Mouse (Mus musculus): ENCODE data around the gene Cpa2. TPM values are rescaled to one million over a fixed set of nuclear protein-coding genes. Genes with fewer than 3 reads are reported as not detected.

Cpa2 gene
- total RNA-seq, 2 experiments from 2014 or later: 0.64 TPM; not detected in 1

GRCm38 (mm10) chr6:30596230-30596898 is 55.0 kb downstream of the Cpa2 start:
- no peak for DNase-seq (ENCODE audit: low spot score in 2 of 2)
- TF ChIP-seq CTCF (conservative IDR thresholded peaks at IDR 0.05): no peak
- no peak overlapping the region for H3K27ac ChIP-seq
- H3K4me3 ChIP-seq: no peak overlapping the region

- Histone ChIP-seq H3K27ac (no peak overlapping the region), H3K4me3 (no peak overlapping the region)
- no peak for DNase-seq (ENCODE audit: low spot score in 2 of 2)
- TF ChIP-seq CTCF (conservative IDR thresholded peaks at IDR 0.05): no peak
Measured at GRCm38 (mm10) chr6:30600033-30600432, 58.7 kb downstream of the Cpa2 start.

- Histone ChIP-seq H3K27ac (no peak overlapping the region), H3K4me3 (no peak overlapping the region)
- no peak for TF ChIP-seq CTCF (conservative IDR thresholded peaks at IDR 0.05)
- DNase-seq (ENCODE audit: low spot score in 2 of 2): no peak
Measured at GRCm38 (mm10) chr6:30600995-30601394, 59.6 kb downstream of the Cpa2 start.

GRCm38 (mm10) chr6:30604342-30604867 is 63.0 kb downstream of the Cpa2 start:
- Histone ChIP-seq H3K4me3 (no peak overlapping the region), H3K27ac (no peak overlapping the region)
- TF ChIP-seq CTCF (conservative IDR thresholded peaks at IDR 0.05): no peak
- no peak for DNase-seq (ENCODE audit: low spot score in 2 of 2)

- no peak overlapping the region for H3K4me3 ChIP-seq
- H3K27ac ChIP-seq: no peak overlapping the region
- no peak for DNase-seq (ENCODE audit: low spot score in 2 of 2)
- TF ChIP-seq CTCF (conservative IDR thresholded peaks at IDR 0.05): no peak
Measured at GRCm38 (mm10) chr6:30605111-30605510, 63.7 kb downstream of the Cpa2 start.

GRCm38 (mm10) chr6:30605672-30606071 is 64.3 kb downstream of the Cpa2 start:
- DNase-seq (ENCODE audit: low spot score in 2 of 2): no peak
- Histone ChIP-seq H3K4me3 (no peak overlapping the region), H3K27ac (no peak overlapping the region)
- no peak for TF ChIP-seq CTCF (conservative IDR thresholded peaks at IDR 0.05)

GRCm38 (mm10) chr6:30610710-30611109 is 69.3 kb downstream of the Cpa2 start, which contains the start of gene Cpa5:
TSS of gene Cpa5 (plus strand) at chr6:30611010.
- TF ChIP-seq CTCF (conservative IDR thresholded peaks at IDR 0.05): no peak
- H3K27ac ChIP-seq: no peak within 1 kb of the TSS
- H3K4me3 ChIP-seq: no peak within 1 kb of the TSS
- no peak for DNase-seq (ENCODE audit: low spot score in 2 of 2)

- no peak overlapping the region for H3K27ac ChIP-seq
- no peak for DNase-seq (ENCODE audit: low spot score in 2 of 2)
- no peak overlapping the region for H3K4me3 ChIP-seq
- TF ChIP-seq CTCF (conservative IDR thresholded peaks at IDR 0.05): no peak
Measured at GRCm38 (mm10) chr6:30611212-30611611, 69.8 kb downstream of the Cpa2 start.

Other genes with a start within 250 kb of the Cpa2 start
- 10 to 100 TPM; 87.9 to 88.1 TPM for gene Ube2h, start 237.0 kb upstream of the Cpa2 start, total RNA-seq (2021)
- 10 to 100 TPM; 23.7 to 25.1 TPM for gene Zc3hc1, start 150.6 kb upstream of the Cpa2 start, total RNA-seq (2021)
- 10 to 100 TPM; 88.8 to 96.1 TPM for gene Klhdc10, start 139.7 kb upstream of the Cpa2 start, total RNA-seq (2021)
- 10 to 100 TPM; 19.5 to 23.0 TPM for gene Tmem209, start 31.8 kb upstream of the Cpa2 start, total RNA-seq (2021)
- 1 to 10 TPM in 1 of 2 experiments, under 1 TPM in 1; 0.32 to 1.3 TPM for gene Ssmem1, start 31.7 kb upstream of the Cpa2 start, total RNA-seq (2021)
- not detected for gene Cpa4, start 26.8 kb downstream of the Cpa2 start, total RNA-seq (2021)
- gene Cpa5, start 69.4 kb downstream of the Cpa2 start, total RNA-seq (2021): not detected
- gene Cpa1, start 97.6 kb downstream of the Cpa2 start, total RNA-seq (2021): not detected
- 1 to 10 TPM; 7.3 to 7.7 TPM for gene Cep41, start 152.2 kb downstream of the Cpa2 start, total RNA-seq (2021)
- 10 to 100 TPM; 45.2 to 47.5 TPM for gene Mest, start 182.0 kb downstream of the Cpa2 start, total RNA-seq (2021)

Measured in layer of hippocampus, adult 2 months (tissue).